Mouse (Mus musculus): ENCODE measurements around the gene Dpm3.

Gene Dpm3

DNA sequence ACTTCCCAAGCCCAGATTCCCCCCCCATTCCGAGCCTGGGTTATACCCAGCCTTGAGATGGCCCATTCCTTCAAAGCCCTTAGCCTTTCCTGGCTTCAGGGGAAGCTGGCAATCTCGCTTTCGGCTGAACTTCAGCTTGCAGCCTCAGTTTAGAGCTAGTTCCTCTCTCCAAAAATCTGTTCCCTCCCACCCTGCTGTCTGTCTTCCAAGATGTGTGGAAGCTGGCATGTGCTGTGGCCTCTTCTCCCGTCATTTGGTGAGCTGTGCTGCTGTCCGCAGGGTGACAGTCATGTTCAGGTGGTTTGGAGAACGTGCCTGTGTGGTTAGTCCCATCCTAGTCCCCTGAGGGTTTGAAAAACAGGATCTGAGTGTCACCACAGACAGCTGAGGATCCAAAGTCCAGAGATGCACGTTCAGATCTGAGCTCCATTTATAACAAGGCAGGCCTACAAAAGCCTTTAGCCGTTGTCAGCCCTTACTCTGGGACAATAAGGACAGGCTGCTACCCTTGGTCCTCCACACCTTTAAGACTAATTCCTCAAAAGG lies 36.6 kb downstream of the Dpm3 start:
- no peak for DNase-seq (ENCODE audit: low spot score)

DNA sequence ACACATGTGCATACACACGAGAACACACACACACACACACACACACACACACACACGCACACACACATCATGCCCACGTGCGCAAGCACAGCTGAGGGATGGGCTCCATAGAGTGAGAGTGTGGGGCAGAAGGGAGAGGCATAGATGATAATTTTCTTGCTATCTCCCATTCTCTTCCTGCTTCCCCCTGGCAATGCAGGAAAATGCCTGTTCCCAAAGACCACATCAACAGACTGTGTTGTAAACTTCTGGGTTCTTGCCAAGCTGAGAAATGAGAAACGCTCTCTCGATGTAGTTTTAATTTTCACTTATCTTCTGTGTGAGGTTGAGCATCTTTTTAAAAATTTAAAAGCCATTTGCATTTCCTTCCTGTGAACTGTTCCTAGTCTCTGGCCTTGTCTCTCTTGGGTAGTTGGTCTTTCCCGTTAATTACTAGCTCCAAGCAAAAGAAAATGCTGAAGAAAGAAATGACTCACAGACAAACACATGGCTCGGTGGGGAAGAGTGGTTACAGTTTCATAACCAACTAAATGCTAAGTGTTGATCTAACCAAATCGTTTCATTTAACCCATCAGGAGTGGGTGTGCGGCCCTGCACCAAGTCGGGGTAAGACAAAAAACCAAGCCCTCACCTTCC lies 37.7 kb downstream of the Dpm3 start:
- no peak for DNase-seq (ENCODE audit: low spot score)

- DNase-seq (ENCODE audit: low spot score) = no peak
Measured at GRCm38 (mm10) chr3:89298908-89299307, 39.8 kb downstream of the Dpm3 start.

DNA sequence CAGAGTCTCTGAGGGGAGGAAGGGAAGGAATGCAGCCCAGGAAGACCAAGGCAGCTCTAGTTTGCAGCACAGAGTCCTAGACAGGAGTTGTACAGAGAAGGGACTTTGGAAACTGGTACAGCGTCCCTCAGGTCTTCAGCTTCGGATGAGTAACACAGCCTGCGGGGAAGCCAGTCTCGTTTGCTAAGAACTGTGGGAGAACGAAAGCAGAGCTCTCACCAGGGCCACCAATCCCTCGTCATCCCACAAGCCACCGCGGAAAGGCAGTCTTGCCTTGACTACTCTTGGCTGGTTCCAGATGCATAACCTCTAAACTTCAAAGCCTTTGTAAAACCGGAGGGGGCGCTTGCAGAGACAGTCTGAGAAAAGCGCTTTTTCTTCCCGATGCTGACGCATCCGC lies 40.3 kb downstream of the Dpm3 start:
- DNase-seq (ENCODE audit: low spot score) = no peak

- no peak for DNase-seq (ENCODE audit: low spot score)
Measured at GRCm38 (mm10) chr3:89300071-89300470, 40.9 kb downstream of the Dpm3 start.

DNA sequence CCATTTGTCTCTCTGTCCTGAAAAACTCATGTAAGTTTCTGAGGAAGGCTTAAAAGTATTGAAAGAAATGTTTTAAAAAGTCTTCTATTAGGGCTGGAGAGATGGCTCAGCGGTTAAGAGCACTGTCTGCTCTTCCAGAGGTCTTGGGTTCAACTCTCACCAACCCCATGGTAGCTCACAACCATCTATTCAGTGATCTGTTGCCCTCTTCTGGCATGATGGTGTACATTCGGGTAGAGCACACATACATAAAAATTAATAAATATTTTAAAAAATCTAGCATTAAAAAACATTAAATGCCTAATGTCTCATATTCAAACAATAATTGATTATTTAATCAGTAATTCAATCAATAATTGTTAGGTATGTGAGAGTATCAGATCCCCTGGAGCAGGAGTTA lies 41.4 kb downstream of the Dpm3 start:
- DNase-seq (ENCODE audit: low spot score) = no peak

DNA sequence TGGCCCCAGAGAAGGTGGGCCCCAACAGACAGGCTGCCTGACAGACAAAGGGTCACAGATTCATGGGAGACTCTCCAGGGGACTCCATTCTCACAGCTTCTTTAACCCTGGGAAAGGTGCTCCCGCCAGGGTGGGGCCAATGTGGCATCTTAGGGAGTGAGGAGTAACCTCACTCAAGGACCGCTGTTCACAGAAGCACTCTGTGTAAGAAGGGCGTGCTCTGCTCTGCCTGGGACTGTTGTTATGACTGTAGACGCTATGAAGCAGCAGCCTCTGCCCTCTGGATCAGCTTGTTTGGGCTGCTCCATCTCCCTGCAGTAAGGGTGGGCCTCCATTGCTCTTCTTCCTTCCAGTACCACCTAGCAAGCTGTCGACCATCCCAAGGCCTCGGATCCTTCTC lies 45.3 kb downstream of the Dpm3 start:
- DNase-seq (ENCODE audit: low spot score) = no peak

GRCm38 (mm10) chr3:89305105-89305504 lies 45.9 kb downstream of the Dpm3 start:
- DNase-seq (ENCODE audit: low spot score) = no peak

DNA sequence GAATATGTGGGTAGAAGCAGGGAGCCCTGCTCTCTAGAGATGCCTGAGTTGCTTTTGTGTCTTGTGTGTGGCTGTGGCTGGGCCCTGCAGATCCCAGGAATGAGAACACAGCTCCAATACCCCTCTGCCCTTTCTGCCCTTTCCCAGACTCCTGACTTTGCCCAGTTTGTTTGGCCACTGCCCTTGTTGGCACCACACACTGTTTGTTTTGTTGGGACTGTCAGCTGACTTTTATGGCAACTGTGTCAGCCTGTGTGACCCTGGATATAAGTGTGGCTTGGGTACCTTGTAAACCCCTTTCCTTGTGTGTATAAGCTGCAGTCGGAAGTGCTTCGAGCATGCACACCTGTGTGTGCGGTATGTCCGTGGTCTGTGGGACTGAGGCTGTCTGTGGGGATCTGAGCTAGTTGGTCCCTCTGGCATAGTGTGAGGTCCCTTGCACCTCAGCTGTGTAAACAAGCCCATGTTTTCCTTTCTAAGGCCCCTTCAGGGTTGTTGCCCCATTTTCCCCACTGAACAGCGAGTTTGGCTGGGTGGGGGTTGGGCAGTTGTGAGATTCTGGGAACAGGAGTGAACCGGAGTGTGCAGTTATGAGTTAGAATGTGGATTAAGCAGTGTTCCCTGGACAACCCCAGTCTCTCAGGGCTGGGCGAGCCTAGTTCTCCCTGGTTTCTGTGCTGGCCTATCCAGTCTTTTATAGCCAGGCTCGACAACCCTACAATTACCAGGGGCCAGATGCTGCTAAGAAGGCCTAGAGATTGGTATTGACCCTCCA lies 46.6 kb downstream of the Dpm3 start:
- no peak for DNase-seq (ENCODE audit: low spot score)

GRCm38 (mm10) chr3:89308089-89308488 lies 48.9 kb downstream of the Dpm3 start:
- peak; percentile 38 for DNase-seq (ENCODE audit: low spot score)

GRCm38 (mm10) chr3:89314340-89314739 lies 55.2 kb downstream of the Dpm3 start:
- DNase-seq (ENCODE audit: low spot score) = no peak

- DNase-seq (ENCODE audit: low spot score) = no peak
Measured at GRCm38 (mm10) chr3:89314791-89315190, 55.6 kb downstream of the Dpm3 start.

GRCm38 (mm10) chr3:89315195-89315929 lies 56.2 kb downstream of the Dpm3 start:
- no peak for DNase-seq (ENCODE audit: low spot score)

DNA sequence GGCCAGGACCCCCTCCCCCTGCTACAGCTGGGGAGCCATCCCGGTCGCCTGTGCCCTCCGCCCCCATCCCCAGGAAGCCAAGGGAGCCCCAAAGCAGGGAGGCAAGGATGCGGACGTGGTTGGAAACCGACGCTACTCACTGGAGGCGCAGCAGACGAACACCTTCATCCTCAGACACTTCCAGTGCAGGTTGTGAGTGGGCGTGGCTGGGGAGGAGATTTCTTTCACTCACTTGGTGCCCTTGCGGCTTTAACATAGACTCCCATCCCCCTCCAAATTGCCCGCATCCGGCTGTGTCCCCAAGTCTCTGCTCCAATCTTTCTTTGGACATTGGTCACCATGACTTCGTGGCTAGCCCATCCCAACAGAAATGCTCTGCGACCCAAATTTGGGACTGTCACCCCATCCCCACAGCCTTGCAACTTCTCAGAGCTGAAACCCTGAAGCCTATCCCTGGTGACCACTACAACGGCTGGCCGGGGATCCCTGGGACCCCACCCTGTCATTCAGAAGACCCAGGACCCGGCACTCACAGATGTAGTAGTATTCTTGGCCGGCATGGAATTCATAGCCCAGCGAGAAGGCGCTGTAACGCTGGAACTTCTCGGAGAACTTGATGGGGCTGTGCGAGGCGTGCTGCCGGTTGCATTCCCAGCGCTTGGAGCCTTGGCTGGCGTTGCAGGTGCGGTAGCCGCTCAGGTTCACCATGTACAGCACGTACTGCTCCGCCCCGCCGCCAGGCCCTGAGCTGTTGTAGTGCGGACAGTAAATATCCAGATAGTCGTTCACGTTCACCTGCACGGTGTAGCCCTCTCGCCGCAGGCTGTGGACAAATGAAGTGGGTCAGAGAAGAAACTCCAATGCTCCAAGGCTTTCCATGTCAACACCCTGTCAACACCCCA lies 57.0 kb downstream of the Dpm3 start:
- DNase-seq (ENCODE audit: low spot score) = no peak

Measured in ovary, postnatal 10 days (tissue).